Mouse (Mus musculus) liver, postnatal 0 days (tissue): ENCODE measurements around the gene Gm28635. TPM values are rescaled to one million over a fixed set of nuclear protein-coding genes. Genes with fewer than 3 reads are reported as not detected.

Source experiments
- ATAC-seq: fragments of 200-750 bp; cut with Nextera tagmentation; 2 replicates; pipeline ENCODE4 v1.8.0; 2017; ENCODE audit warnings: mild to moderate bottlenecking, moderate library complexity
- DNase-seq: peaks from one replicate; pipeline ENCODE4 v3.0.0-alpha.2; 2016
- H3K27ac ChIP-seq: fragments of 300-500 bp; sonication (generic); 2 replicates; pipeline ENCODE4 v1.5.1; 2014; ENCODE audit warnings: antibody characterized with exemption, moderate library complexity, mild to moderate bottlenecking, low read depth
- H3K27me3 ChIP-seq: fragments of 300-500 bp; sonication (generic); 2 replicates; pipeline ENCODE4 v1.6.1; 2014; ENCODE audit warnings: low read length, control low read depth, mixed read lengths; ENCODE audit not compliant: insufficient read depth
- H3K36me3 ChIP-seq: fragments of 300-500 bp; sonication (generic); replicated peaks from 2 replicates; pipeline ENCODE4 v1.6.1; 2014; ENCODE audit warnings: mild to moderate bottlenecking, control low read depth, low read length, moderate library complexity, mixed read lengths; ENCODE audit not compliant: insufficient read depth
- H3K4me1 ChIP-seq: fragments of 300-500 bp; sonication (generic); 2 replicates; pipeline ENCODE4 v1.6.1; 2014; ENCODE audit warnings: antibody characterized with exemption, mild to moderate bottlenecking, control low read depth; ENCODE audit not compliant: insufficient read depth
- H3K4me2 ChIP-seq: fragments of 300-500 bp; sonication (generic); 2 replicates; pipeline ENCODE4 v1.6.1; 2014; ENCODE audit warnings: low read depth, mild to moderate bottlenecking, low read length, moderate library complexity, mixed read lengths
- H3K4me3 ChIP-seq: fragments of 300-500 bp; sonication (generic); 2 replicates; pipeline ENCODE4 v1.5.1; 2014; ENCODE audit warnings: low read depth, low read length
- H3K9ac ChIP-seq: fragments of 300-500 bp; sonication (generic); replicated peaks from 2 replicates; pipeline ENCODE4 v1.6.1; 2014; ENCODE audit warnings: mild to moderate bottlenecking, moderate library complexity
- H3K9me3 ChIP-seq: fragments of 300-500 bp; sonication (generic); 2 replicates; pipeline ENCODE4 v1.6.1; 2016; ENCODE audit warnings: mild to moderate bottlenecking, control low read depth, low read length, mixed read lengths
- CTCF ChIP-seq: sonication (generic); IDR thresholded peaks from 2 replicates; pipeline ENCODE4 v1.5.1; 2016; ENCODE audit warnings: antibody characterized with exemption, low read depth
- EP300 ChIP-seq: IDR thresholded peaks from 2 replicates; pipeline ENCODE4 v1.6.1; 2016; ENCODE audit warnings: antibody characterized with exemption, low read depth, mild to moderate bottlenecking
- WGBS: fragments of 180-500 bp; shearing (Covaris S2); extraction: QIAGEN DNeasy Blood & Tissue Kit; methylation state at CpG from one replicate; pipeline ENCODE4 v1.1.7; 2014; ENCODE audit not compliant: insufficient replicate concordance; 5-methylcytosine and 5-hydroxymethylcytosine counted together
- polyA plus RNA-seq: library from polyadenylated mRNA; unstranded; fragments of >200 nt; fragmentation: Nextera tagmentation; extraction: Ambion mirVana; gene quantifications from 2 replicates; pipeline ENCODE4 v1.2.1, GENCODE M21; 2015

Gm28635 gene
- polyA plus RNA-seq, 1 experiment from 2014 or later = not detected

DNA sequence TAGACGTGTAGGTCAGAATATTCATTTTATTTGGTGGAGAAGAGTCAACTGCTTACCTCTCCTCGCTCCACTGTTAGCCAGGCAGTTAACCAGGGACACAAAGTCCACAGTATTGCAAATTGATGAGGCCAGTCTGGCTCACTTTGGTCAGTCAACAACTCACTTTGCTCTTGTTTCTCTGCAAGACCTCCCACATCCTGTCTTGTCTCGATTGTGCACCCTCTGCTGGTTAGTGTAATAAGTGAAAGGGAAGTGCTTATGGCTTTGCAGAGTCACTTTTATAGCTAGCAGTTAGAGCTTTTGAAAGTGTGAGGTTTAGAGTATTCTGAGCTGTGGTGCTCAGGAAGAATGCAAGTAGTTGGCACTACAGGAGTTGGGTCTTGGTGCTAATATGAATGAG is 17.6 kb downstream of the Gm28635 start:
- Histone ChIP-seq H3K27ac (peak overlapping the region; percentile 81), H3K36me3 (no peaks in the 10 kb centered on the region), H3K9me3 (no peaks in the 10 kb centered on the region; the same call in 1 of the 2 replicates), H3K9ac (no peak overlapping the region), H3K4me2 (no peak overlapping the region), H3K27me3 (no peaks in the 10 kb centered on the region), H3K4me1 (peaks cover 4% of the 10 kb centered on the region; the same call in 1 of the 2 replicates), H3K4me3 (no peak overlapping the region)
- DNase-seq (peak; percentile 49), ATAC-seq (peak; percentile 94)
- peak; percentile 84 for TF ChIP-seq CTCF
- TF ChIP-seq EP300 = no peak
- 40% methylated on average over 3 of the region's 3 CpGs for WGBS

DNA sequence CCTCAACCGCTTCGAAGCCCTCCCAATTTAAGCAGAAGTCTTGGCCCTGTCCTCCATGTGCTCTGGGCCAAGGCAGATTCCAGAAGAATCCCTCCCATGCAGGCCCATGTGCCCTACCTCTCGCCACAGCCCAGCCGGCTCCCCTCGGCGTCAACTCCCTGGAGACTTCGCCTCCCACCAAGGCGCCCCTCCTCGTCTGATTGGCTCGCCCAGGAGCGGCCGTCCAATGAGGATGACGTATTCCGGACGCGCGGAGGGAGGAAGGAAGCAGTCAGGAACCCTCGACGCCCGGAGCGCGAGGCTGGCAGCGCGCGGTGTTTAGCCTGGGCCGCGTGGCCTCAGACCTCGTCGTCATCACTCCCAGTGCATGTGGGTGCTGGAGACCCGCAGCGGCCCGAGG is 19.0 kb downstream of the Gm28635 start, which contains the start of gene Btbd18:
Btbd18 (plus strand) TSS at position 274 of the 400 bp plus-strand sequence.
- DNase-seq (no peak), ATAC-seq (no peak)
- Histone ChIP-seq H3K27ac (peak within 1 kb of the TSS; percentile 81), H3K36me3 (no peaks in the 10 kb centered on the region), H3K9me3 (no peaks in the 10 kb centered on the region; the same call in 1 of the 2 replicates), H3K4me1 (peaks cover 4% of the 10 kb centered on the region; the same call in 1 of the 2 replicates), H3K27me3 (no peaks in the 10 kb centered on the region), H3K4me3 (no peak within 1 kb of the TSS), H3K4me2 (no peak within 1 kb of the TSS), H3K9ac (no peak within 1 kb of the TSS)
- TF ChIP-seq CTCF (no peak), EP300 (no peak)
- WGBS = 91% methylated on average over 32 of the region's 32 CpGs

DNA sequence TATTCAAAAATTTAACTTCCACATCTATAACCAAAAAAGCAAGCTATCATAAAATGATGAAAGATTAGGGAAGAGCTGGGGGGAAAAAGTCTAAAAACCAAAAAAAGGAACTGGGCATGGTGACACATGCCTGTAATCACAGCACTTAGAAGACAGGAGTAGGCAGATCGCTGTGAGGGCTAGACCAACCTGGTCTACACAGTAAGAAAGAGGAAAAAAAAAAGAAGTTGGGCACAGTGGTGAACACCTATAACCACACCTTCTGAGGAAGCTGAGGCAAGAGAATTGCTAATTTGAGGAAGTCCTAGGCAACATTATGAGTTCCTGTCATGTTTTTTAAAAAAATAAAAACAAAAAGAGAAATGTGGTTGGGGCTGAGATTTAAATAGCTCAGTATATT is 22.0 kb downstream of the Gm28635 start:
- Histone ChIP-seq H3K9me3 (no peaks in the 10 kb centered on the region), H3K4me1 (peaks cover 9% of the 10 kb centered on the region; the same call in 1 of the 2 replicates), H3K4me2 (no peak overlapping the region), H3K27ac (no peak overlapping the region), H3K9ac (no peak overlapping the region), H3K27me3 (no peaks in the 10 kb centered on the region), H3K36me3 (no peaks in the 10 kb centered on the region), H3K4me3 (no peak overlapping the region)
- 21% methylated on average over 1 of the region's 1 CpGs for WGBS
- TF ChIP-seq CTCF = no peak
- TF ChIP-seq EP300 = no peak
- ATAC-seq = no peak
- no peak for DNase-seq

DNA sequence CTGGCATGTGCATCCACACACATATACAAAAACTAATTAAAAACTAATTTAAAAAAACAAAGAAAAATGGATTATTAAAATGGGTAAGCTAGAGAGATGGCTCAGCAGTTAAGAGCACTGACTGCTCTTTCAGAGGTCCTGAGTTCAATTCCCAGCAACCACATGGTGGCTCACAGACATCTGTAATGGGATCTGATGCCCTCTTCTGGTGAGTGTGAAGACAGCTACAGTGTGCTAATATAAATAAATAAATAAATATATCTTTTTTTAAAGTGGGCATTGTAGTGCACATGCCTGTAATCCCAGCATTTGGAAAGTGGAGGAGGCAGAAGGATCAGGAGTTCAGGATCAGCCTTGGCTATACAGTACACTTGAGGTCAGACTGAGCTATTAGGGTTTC is 24.5 kb downstream of the Gm28635 start:
- Histone ChIP-seq H3K4me3 (no peak overlapping the region), H3K9ac (no peak overlapping the region), H3K36me3 (no peaks in the 10 kb centered on the region), H3K27ac (no peak overlapping the region), H3K27me3 (no peaks in the 10 kb centered on the region), H3K9me3 (no peaks in the 10 kb centered on the region), H3K4me2 (no peak overlapping the region), H3K4me1 (0 out of 2 replicates have a peak, but pooled peaks cover 4% of the 10 kb centered on the region)
- TF ChIP-seq EP300 = no peak
- peak; percentile 55 for TF ChIP-seq CTCF
- ATAC-seq (no peak), DNase-seq (no peak)

DNA sequence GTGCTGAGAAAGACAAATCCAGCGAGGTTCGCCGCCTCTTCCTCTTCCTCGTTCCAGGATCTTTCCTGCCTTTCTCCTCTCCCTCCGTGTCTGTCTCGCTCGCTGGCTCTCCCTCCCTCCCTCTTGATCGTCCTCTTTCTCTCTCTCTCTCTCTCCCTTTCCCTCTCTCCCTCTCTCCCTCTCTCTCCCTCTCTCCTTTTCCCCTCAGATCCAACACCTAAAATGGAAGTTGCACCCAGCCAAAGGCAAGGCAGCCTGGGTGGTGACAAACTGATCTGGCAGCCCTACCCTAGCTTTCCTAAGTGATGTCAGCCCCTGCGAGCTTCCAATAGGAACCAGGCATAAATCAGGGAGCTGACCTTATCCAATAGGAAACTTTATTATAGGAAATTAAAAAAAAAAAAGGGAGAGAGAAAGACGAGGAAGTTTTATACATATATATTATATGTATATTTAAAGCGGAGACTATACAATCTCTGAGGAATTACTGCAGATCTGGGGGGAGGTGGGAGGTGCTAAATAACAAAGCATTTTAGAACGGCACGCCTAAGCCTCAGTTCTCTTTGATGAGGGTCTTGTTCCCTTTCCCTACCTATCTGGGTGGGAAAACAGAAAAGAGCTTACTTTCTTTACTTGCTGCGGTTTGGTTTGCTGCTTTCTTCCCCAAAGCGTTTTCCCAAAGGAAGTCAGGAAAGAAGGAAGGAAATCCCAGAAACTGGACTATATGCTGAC is 27.2 kb downstream of the Gm28635 start, which contains the start of gene Ctnnd1:
Ctnnd1 (minus strand) TSS at position 302 of the 732 bp plus-strand sequence.
- peak within 1 kb of the TSS; percentile 73 for H3K4me3 ChIP-seq
- 2% methylated on average over 15 of the region's 15 CpGs for WGBS
- H3K4me1 ChIP-seq = peaks cover 23% of the 10 kb centered on the region
- ATAC-seq (peak; percentile 97), DNase-seq (peak; percentile 75)
- no peaks in the 10 kb centered on the region for H3K27me3 ChIP-seq
- H3K36me3 ChIP-seq = no peaks in the 10 kb centered on the region
- no peaks in the 10 kb centered on the region for H3K9me3 ChIP-seq
- peak; percentile 28; the same call in 1 of the 2 replicates for TF ChIP-seq EP300
- TF ChIP-seq CTCF = no peak
- peak within 1 kb of the TSS; percentile 85 for H3K9ac ChIP-seq
- peak within 1 kb of the TSS; percentile 96 for H3K27ac ChIP-seq
- peak within 1 kb of the TSS; percentile 74 for H3K4me2 ChIP-seq

DNA sequence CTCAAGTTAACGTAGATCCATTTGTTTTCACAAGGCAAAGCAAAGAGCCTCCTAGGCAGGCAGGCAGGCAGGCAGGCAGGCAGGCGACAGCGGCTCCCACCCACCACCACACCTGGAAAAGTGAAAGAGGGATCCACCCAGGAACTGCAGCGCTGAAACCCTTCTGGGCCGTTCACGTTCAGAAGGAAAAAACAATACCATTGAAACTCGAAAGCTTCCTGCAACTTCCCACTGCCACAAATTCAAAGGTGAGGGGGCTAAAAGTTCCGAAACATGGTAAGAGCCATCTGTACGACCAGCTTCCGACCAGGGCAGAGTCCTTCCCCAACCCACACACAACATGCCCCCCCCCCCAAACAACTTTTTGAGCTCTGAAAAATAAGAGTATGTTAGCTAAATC is 28.2 kb downstream of the Gm28635 start:
- peak overlapping the region; percentile 74 for H3K4me2 ChIP-seq
- no peak for TF ChIP-seq EP300
- no peak for TF ChIP-seq CTCF
- peak overlapping the region; percentile 96 for H3K27ac ChIP-seq
- ATAC-seq = 0 out of 2 replicates have a peak, but pooled peaks have one; percentile 35
- no peaks in the 10 kb centered on the region for H3K27me3 ChIP-seq
- H3K9ac ChIP-seq = peak overlapping the region; percentile 85
- H3K4me3 ChIP-seq = peak overlapping the region; percentile 73
- peak; percentile 51 for DNase-seq
- 1% methylated on average over 10 of the region's 10 CpGs for WGBS
- no peaks in the 10 kb centered on the region for H3K9me3 ChIP-seq
- no peaks in the 10 kb centered on the region for H3K36me3 ChIP-seq
- H3K4me1 ChIP-seq = peaks cover 23% of the 10 kb centered on the region
